Mouse (Mus musculus) E14TG2a.4 (cell line): ENCODE results near the gene 1810013L24Rik.
"Not testable (repeated sequence)": the region's sequence is repeated elsewhere in the genome, so short reads cannot be mapped to it uniquely, and the experiment has no call there.

Experiments
- CTCF ChIP-seq: conservative IDR thresholded peaks from 2 replicates; pipeline ENCODE4 v1.5.1; 2014; ENCODE audit warnings: low read length
- NANOG ChIP-seq: IDR thresholded peaks from 2 replicates; pipeline ENCODE4 v1.6.1; 2014; ENCODE audit warnings: borderline replicate concordance, low read length, mixed read lengths
- POU5F1 ChIP-seq: IDR thresholded peaks from 2 replicates; pipeline ENCODE4 v1.6.1; 2014; ENCODE audit warnings: low read length, borderline replicate concordance

- TF ChIP-seq CTCF, NANOG, POU5F1: not testable (repeated sequence)
Measured at GRCm38 (mm10) chr16:8906115-8906514, 76.2 kb downstream of the 1810013L24Rik start.
